Mouse (Mus musculus) heart, adult 9 months (tissue): Measurements from ENCODE around the gene Ift52.
A peak's percentile ranks its signal among the peaks of the same experiment; 100 is the strongest.
"Not testable (repeated sequence)": the region's sequence is repeated elsewhere in the genome, so short reads cannot be mapped to it uniquely, and the experiment has no call there.

Source experiments
- DNase-seq, 2 experiments: peaks; one replicate each; pipeline ENCODE4 v3.0.0; 2022; ENCODE audit warnings: low spot score in 2 of 2

Ift52 gene

GRCm38 (mm10) chr2:163031289-163031688 lies 14.1 kb downstream of the Ift52 start:
- DNase-seq, result no peak

GRCm38 (mm10) chr2:163031757-163032156 lies 14.6 kb downstream of the Ift52 start:
- no peak for DNase-seq

- no peak for DNase-seq
These were observed 15.5 kb downstream of the Ift52 start for GRCm38 (mm10) chr2:163032622-163033021.

- no peak for DNase-seq
These were observed 22.8 kb downstream of the Ift52 start for GRCm38 (mm10) chr2:163039940-163040339.

GRCm38 (mm10) chr2:163048125-163048524 lies 31.0 kb downstream of the Ift52 start:
- DNase-seq, result peak; percentile 13 to 35

- no peak for DNase-seq
These were observed 32.0 kb downstream of the Ift52 start for GRCm38 (mm10) chr2:163049116-163049515.

- DNase-seq, result no peak
These were observed 34.5 kb downstream of the Ift52 start for GRCm38 (mm10) chr2:163051691-163052090.

GRCm38 (mm10) chr2:163052101-163052500 lies 34.9 kb downstream of the Ift52 start:
- DNase-seq, result no peak

GRCm38 (mm10) chr2:163052826-163053225 lies 35.7 kb downstream of the Ift52 start:
- DNase-seq, result no peak

- peak; percentile 90 for DNase-seq
These were observed 37.2 kb downstream of the Ift52 start, which contains the start of gene Mybl2 for GRCm38 (mm10) chr2:163054335-163054840. TSS of gene Mybl2 (plus strand) at chr2:163054687.

- no peak for DNase-seq
These were observed 37.8 kb downstream of the Ift52 start for GRCm38 (mm10) chr2:163054891-163055494.

GRCm38 (mm10) chr2:163055715-163056114 lies 38.6 kb downstream of the Ift52 start:
- DNase-seq, result no peak

- no peak for DNase-seq
These were observed 39.4 kb downstream of the Ift52 start for GRCm38 (mm10) chr2:163056584-163056983.

- not testable (repeated sequence) for DNase-seq
These were observed 41.8 kb downstream of the Ift52 start for GRCm38 (mm10) chr2:163058981-163059380.

GRCm38 (mm10) chr2:163060630-163061029 lies 43.5 kb downstream of the Ift52 start:
- no peak for DNase-seq

GRCm38 (mm10) chr2:163061203-163062118 lies 44.3 kb downstream of the Ift52 start:
- no peak for DNase-seq

GRCm38 (mm10) chr2:163062119-163062508 lies 45.0 kb downstream of the Ift52 start:
- no peak for DNase-seq

- DNase-seq, result no peak
These were observed 49.2 kb downstream of the Ift52 start for GRCm38 (mm10) chr2:163066326-163066725.

- DNase-seq, result no peak
These were observed 50.1 kb downstream of the Ift52 start for GRCm38 (mm10) chr2:163067233-163067632.

GRCm38 (mm10) chr2:163070213-163070612 lies 53.1 kb downstream of the Ift52 start:
- DNase-seq, result no peak

GRCm38 (mm10) chr2:163071590-163071989 lies 54.4 kb downstream of the Ift52 start:
- no peak for DNase-seq

GRCm38 (mm10) chr2:163073023-163073757 lies 56.0 kb downstream of the Ift52 start:
- DNase-seq, result no peak
